Mouse (Mus musculus): ENCODE measurements around the gene Dennd4a. TPM values are rescaled to one million over a fixed set of nuclear protein-coding genes. Genes with fewer than 3 reads are reported as not detected.

Gene Dennd4a
- total and polyA plus RNA-seq, 3 experiments: 22.6 to 41.1 (median 37.1) TPM

GRCm38 (mm10) chr9:64930256-64930655 lies 119.1 kb downstream of the Dennd4a start:
- in situ Hi-C loops (cut with MboI; ENCODE audit: low pct_ligation_motif_present, low pct_unique_long_range_greater_than_20kb, low sequenced_read_pairs) (loop anchor here (25.0 kb wide), 1 partner anchor 618 kb away; no protein-coding TSS in a partner anchor), dilution Hi-C loops (cut with MboI; ENCODE audit: extremely low pct_ligation_motif_present, extremely low pct_unique_long_range_greater_than_20kb, low sequenced_read_pairs) (no loop called here)
- no peak overlapping the region for H3K9ac ChIP-seq (ENCODE audit: insufficient read depth, low read depth)
- H3K36me3 ChIP-seq (replicated peaks in 1 of 2; ENCODE audit: control insufficient read depth in 1 of 2, insufficient read depth in 1 of 2, low read length in 1 of 2): peaks cover 0 to 2% of the 10 kb centered on the region in 2 experiments
- no peak overlapping the region for H3K27ac ChIP-seq (ENCODE audit: insufficient read depth, low read depth)
- no peaks in the 10 kb centered on the region for H3K79me2 ChIP-seq (replicated peaks; ENCODE audit: control insufficient read depth, extremely low read depth, insufficient read depth, poor library complexity, severe bottlenecking)
- TF ChIP-seq MEF2A (IDR thresholded peaks at IDR 0.05; ENCODE audit: borderline replicate concordance, low read depth, low read length) (no peak), SMC3 (IDR thresholded peaks at IDR 0.05; ENCODE audit: low read depth, low read length) (no peak), JUN (IDR thresholded peaks at IDR 0.05; ENCODE audit: insufficient read depth, low read depth, low read length) (no peak), ELF1 (IDR thresholded peaks at IDR 0.05; ENCODE audit: low read depth, low read length) (no peak), ZKSCAN1 (IDR thresholded peaks at IDR 0.05; ENCODE audit: borderline replicate concordance, low read depth, low read length) (no peak), E2F4 (IDR thresholded peaks at IDR 0.05; ENCODE audit: insufficient replicate concordance, low read depth, low read length) (no peak), CHD2 (IDR thresholded peaks at IDR 0.05; ENCODE audit: low read length) (no peak), RAD21 (IDR thresholded peaks at IDR 0.05; ENCODE audit: low read depth, low read length) (no peak), BHLHE40 (IDR thresholded peaks at IDR 0.05; ENCODE audit: low read depth, low read length) (no peak), TCF12 (IDR thresholded peaks at IDR 0.05; ENCODE audit: low read depth, low read length) (no peak)
- no peaks in the 10 kb centered on the region for H3K27me3 ChIP-seq (replicated peaks)
- H3K4me3 ChIP-seq (replicated peaks in 1 of 3; ENCODE audit: low read depth in 2 of 3, low read length in 2 of 3, poor library complexity in 1 of 3): no peak overlapping the region
- no peak overlapping the region for H3K4me2 ChIP-seq (ENCODE audit: insufficient read depth, low read depth, poor library complexity, severe bottlenecking)
- DNase-seq (ENCODE audit: extremely low read depth): no peak
- no peaks in the 10 kb centered on the region for H3K9me3 ChIP-seq (replicated peaks; ENCODE audit: low read length)
- H3K4me1 ChIP-seq (ENCODE audit: control insufficient read depth in 1 of 2, insufficient read depth in 2 of 2): peaks cover 0 to 21% of the 10 kb centered on the region in 2 experiments; a peak in 3 of 4 replicates

GRCm38 (mm10) chr9:64931751-64932610 lies 120.8 kb downstream of the Dennd4a start:
- Histone ChIP-seq H3K79me2 (replicated peaks; ENCODE audit: control insufficient read depth, extremely low read depth, insufficient read depth, poor library complexity, severe bottlenecking) (no peaks in the 10 kb centered on the region), H3K4me3 (replicated peaks in 1 of 3; ENCODE audit: low read depth in 2 of 3, low read length in 2 of 3, poor library complexity in 1 of 3) (no peak overlapping the region), H3K27me3 (replicated peaks) (no peaks in the 10 kb centered on the region), H3K36me3 (replicated peaks in 1 of 2; ENCODE audit: control insufficient read depth in 1 of 2, insufficient read depth in 1 of 2, low read length in 1 of 2) (peaks cover 0 to 2% of the 10 kb centered on the region in 2 experiments), H3K9me3 (replicated peaks; ENCODE audit: low read length) (no peaks in the 10 kb centered on the region), H3K4me2 (ENCODE audit: insufficient read depth, low read depth, poor library complexity, severe bottlenecking) (no peak overlapping the region), H3K9ac (ENCODE audit: insufficient read depth, low read depth) (no peak overlapping the region), H3K4me1 (ENCODE audit: control insufficient read depth in 1 of 2, insufficient read depth in 2 of 2) (peaks cover 5 to 14% of the 10 kb centered on the region in 2 experiments; a peak in 3 of 4 replicates), H3K27ac (ENCODE audit: insufficient read depth, low read depth) (no peak overlapping the region)
- in situ Hi-C loops (cut with MboI; ENCODE audit: low pct_ligation_motif_present, low pct_unique_long_range_greater_than_20kb, low sequenced_read_pairs) (loop anchor here (25.0 kb wide), 1 partner anchor 620 kb away; no protein-coding TSS in a partner anchor), dilution Hi-C loops (cut with MboI; ENCODE audit: extremely low pct_ligation_motif_present, extremely low pct_unique_long_range_greater_than_20kb, low sequenced_read_pairs) (no loop called here)
- no peak for DNase-seq (ENCODE audit: extremely low read depth)
- TF ChIP-seq MAX (IDR thresholded peaks at IDR 0.05; ENCODE audit: low read length) (no peak), MAFK (IDR thresholded peaks at IDR 0.05; ENCODE audit: insufficient replicate concordance, low read length) (no peak), BHLHE40 (IDR thresholded peaks at IDR 0.05; ENCODE audit: low read depth, low read length) (no peak), ZC3H11A (IDR thresholded peaks at IDR 0.05; ENCODE audit: low read depth, low read length) (no peak), CHD1 (IDR thresholded peaks at IDR 0.05; ENCODE audit: low read depth, low read length) (no peak), USF1 (IDR thresholded peaks at IDR 0.05; ENCODE audit: low read depth, low read length) (no peak), TBP (conservative IDR thresholded peaks at IDR 0.05; ENCODE audit: low read depth, low read length) (no peak), KAT2A (IDR thresholded peaks at IDR 0.05; ENCODE audit: insufficient replicate concordance, low read length) (no peak), SIN3A (IDR thresholded peaks at IDR 0.05; ENCODE audit: low read length) (no peak), MEF2A (IDR thresholded peaks at IDR 0.05; ENCODE audit: borderline replicate concordance, low read depth, low read length) (no peak), ZMIZ1 (IDR thresholded peaks at IDR 0.05; ENCODE audit: low read depth, low read length) (no peak), ELF1 (IDR thresholded peaks at IDR 0.05; ENCODE audit: low read depth, low read length) (no peak), TCF12 (IDR thresholded peaks at IDR 0.05; ENCODE audit: low read depth, low read length) (no peak), ZKSCAN1 (IDR thresholded peaks at IDR 0.05; ENCODE audit: borderline replicate concordance, low read depth, low read length) (no peak), ZNF384 (IDR thresholded peaks at IDR 0.05; ENCODE audit: low read depth, low read length) (no peak), CTCF (conservative IDR thresholded peaks at IDR 0.05 in 1 of 2, IDR thresholded peaks at IDR 0.05 in 1 of 2; ENCODE audit: low read depth in 2 of 2, low read length in 2 of 2) (no peak), RCOR1 (conservative IDR thresholded peaks at IDR 0.05; ENCODE audit: low read depth, low read length) (no peak)

All from CH12.LX (cell line).